Mouse (Mus musculus) megakaryocyte, embryonic 14.5 days (primary cell): ENCODE measurements at regions not wholly inside any gene's neighbourhood (a gene's known extent, or its start where the extent isn't known, plus 50 kb on each side); places are given as distances from the start of the nearest gene placed in this dataset.

Source experiments
- FLI1 ChIP-seq: IDR thresholded peaks from 2 replicates; pipeline ENCODE4 v1.6.1; 2012; ENCODE audit warnings: low read length, inconsistent platforms, mixed read lengths
- GATA1 ChIP-seq: IDR thresholded peaks from 3 replicates; pipeline ENCODE4 v1.6.1; 2012; ENCODE audit warnings: mixed read lengths, low read length, inconsistent platforms, borderline replicate concordance

DNA sequence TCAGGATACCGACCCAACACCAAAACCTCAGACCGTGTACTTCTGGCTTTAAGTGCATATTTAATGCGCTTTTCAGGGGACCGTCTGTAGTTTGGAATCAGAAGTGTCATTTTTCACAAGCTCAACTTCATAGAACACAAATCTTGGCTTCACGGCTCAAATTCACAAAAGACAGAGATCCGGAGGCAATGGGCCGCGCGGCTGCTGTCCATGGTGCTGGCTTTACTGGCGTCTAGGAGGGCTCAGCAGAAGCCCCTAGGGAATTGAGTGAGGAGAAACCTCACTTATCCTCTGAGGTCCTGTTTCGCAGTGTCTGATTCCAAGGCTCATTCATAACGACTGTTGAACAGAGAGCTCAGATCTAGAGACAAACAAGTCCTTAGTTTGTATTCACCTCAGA is 196.5 kb upstream of the Ajap1 start:
- no peak for TF ChIP-seq GATA1
- TF ChIP-seq FLI1: no peak
